Mouse (Mus musculus) neural tube, embryonic 12.5 days (tissue): ENCODE measurements around the gene Chn2. TPM values are rescaled to one million over a fixed set of nuclear protein-coding genes. Genes with fewer than 3 reads are reported as not detected.
A peak's percentile ranks its signal among the peaks of the same experiment; 100 is the strongest.
"Not testable (repeated sequence)": the region's sequence is repeated elsewhere in the genome, so short reads cannot be mapped to it uniquely, and the experiment has no call there.

Experiments
- ATAC-seq: fragments of 200-750 bp; cut with Nextera tagmentation; 2 replicates; pipeline ENCODE4 v1.8.0; 2017; ENCODE audit warnings: low read depth, mild to moderate bottlenecking, moderate TSS enrichment, moderate library complexity; ENCODE audit not compliant: low FRiP score
- H3K27ac ChIP-seq: fragments of 300-500 bp; sonication (generic); 2 replicates; pipeline ENCODE4 v1.5.1; 2016
- H3K27me3 ChIP-seq: fragments of 300-500 bp; sonication (generic); replicated peaks from 2 replicates; pipeline ENCODE4 v1.6.1; 2016; ENCODE audit warnings: mild to moderate bottlenecking
- H3K36me3 ChIP-seq: fragments of 300-500 bp; sonication (generic); 2 replicates; pipeline ENCODE4 v1.6.1; 2016; ENCODE audit warnings: mild to moderate bottlenecking
- H3K4me1 ChIP-seq: fragments of 300-500 bp; sonication (generic); 2 replicates; pipeline ENCODE4 v1.6.1; 2016
- H3K4me2 ChIP-seq: fragments of 300-500 bp; sonication (generic); replicated peaks from 2 replicates; pipeline ENCODE4 v1.6.1; 2016; ENCODE audit warnings: mild to moderate bottlenecking
- H3K4me3 ChIP-seq: fragments of 300-500 bp; sonication (generic); 2 replicates; pipeline ENCODE4 v1.5.1; 2016
- H3K9ac ChIP-seq: fragments of 300-500 bp; sonication (generic); 2 replicates; pipeline ENCODE4 v1.6.1; 2016; ENCODE audit warnings: mild to moderate bottlenecking
- H3K9me3 ChIP-seq: fragments of 300-500 bp; sonication (generic); 2 replicates; pipeline ENCODE4 v1.6.1; 2016; ENCODE audit warnings: mild to moderate bottlenecking
- WGBS: fragments of 180-500 bp; shearing (Covaris S2); methylation state at CpG from one replicate; pipeline ENCODE4 v1.1.7; 2016; 5-methylcytosine and 5-hydroxymethylcytosine counted together
- polyA plus RNA-seq: library from polyadenylated mRNA; unstranded; fragments of >200 nt; fragmentation: Nextera tagmentation; extraction: Ambion mirVana; gene quantifications from 2 replicates; pipeline ENCODE4 v1.2.1, GENCODE M21; 2016

Gene Chn2
- polyA plus RNA-seq, 1 experiment from 2014 or later = 24.3 TPM

GRCm38 (mm10) chr6:54170286-54170894 lies 131.0 kb downstream of the Chn2 start:
- Histone ChIP-seq H3K4me3 (no peak overlapping the region), H3K4me2 (no peak overlapping the region), H3K4me1 (0 out of 2 replicates have a peak, but pooled peaks cover 5% of the 10 kb centered on the region), H3K9ac (no peak overlapping the region), H3K36me3 (no peaks in the 10 kb centered on the region), H3K27ac (no peak overlapping the region), H3K9me3 (no peaks in the 10 kb centered on the region), H3K27me3 (0 out of 2 replicates have a peak, but pooled peaks cover 3% of the 10 kb centered on the region)
- 68% methylated on average over 11 of the region's 11 CpGs for WGBS
- no peak for ATAC-seq

- 0 out of 2 replicates have a peak, but pooled peaks cover 3% of the 10 kb centered on the region for H3K27me3 ChIP-seq
- WGBS = 61% methylated on average over 6 of the region's 6 CpGs
- no peaks in the 10 kb centered on the region for H3K9me3 ChIP-seq
Measured at GRCm38 (mm10) chr6:54171385-54171784, 132.0 kb downstream of the Chn2 start.

GRCm38 (mm10) chr6:54175473-54176215 lies 136.3 kb downstream of the Chn2 start:
- H3K4me1 ChIP-seq = 0 out of 2 replicates have a peak, but pooled peaks cover 3% of the 10 kb centered on the region
- 0 out of 2 replicates have a peak, but pooled peaks cover 3% of the 10 kb centered on the region for H3K27me3 ChIP-seq
- no peak overlapping the region for H3K4me3 ChIP-seq
- no peak overlapping the region for H3K4me2 ChIP-seq
- no peaks in the 10 kb centered on the region for H3K9me3 ChIP-seq
- H3K9ac ChIP-seq = no peak overlapping the region
- H3K27ac ChIP-seq = no peak overlapping the region
- no peaks in the 10 kb centered on the region for H3K36me3 ChIP-seq
- no peak for ATAC-seq
- WGBS = 45% methylated on average over 8 of the region's 8 CpGs

More at GRCm38 (mm10) chr6:54171385-54171784, 132.0 kb downstream of the Chn2 start:
- Histone ChIP-seq H3K9ac (no peak overlapping the region), H3K4me2 (no peak overlapping the region), H3K27ac (no peak overlapping the region), H3K36me3 (no peaks in the 10 kb centered on the region), H3K4me3 (no peak overlapping the region), H3K4me1 (0 out of 2 replicates have a peak, but pooled peaks cover 7% of the 10 kb centered on the region)
- no peak for ATAC-seq

- not testable (repeated sequence) for H3K27ac ChIP-seq, H3K9ac ChIP-seq, H3K4me1 ChIP-seq, H3K9me3 ChIP-seq, H3K36me3 ChIP-seq, ATAC-seq, H3K4me2 ChIP-seq, H3K27me3 ChIP-seq, H3K4me3 ChIP-seq
- WGBS = 97% methylated on average over 6 of the region's 6 CpGs
Measured at GRCm38 (mm10) chr6:54177081-54177480, 137.7 kb downstream of the Chn2 start.

GRCm38 (mm10) chr6:54179056-54179873 lies 139.9 kb downstream of the Chn2 start:
- ATAC-seq = no peak
- no peak overlapping the region for H3K4me2 ChIP-seq
- H3K9ac ChIP-seq = no peak overlapping the region
- no peaks in the 10 kb centered on the region for H3K36me3 ChIP-seq
- H3K4me3 ChIP-seq = no peak overlapping the region
- 0 out of 2 replicates have a peak, but pooled peaks cover under 1% of the 10 kb centered on the region for H3K27me3 ChIP-seq
- no peaks in the 10 kb centered on the region for H3K9me3 ChIP-seq
- H3K4me1 ChIP-seq = 0 out of 2 replicates have a peak, but pooled peaks cover 3% of the 10 kb centered on the region
- 84% methylated on average over 1 of the region's 1 CpGs for WGBS
- H3K27ac ChIP-seq = no peak overlapping the region

- Histone ChIP-seq H3K4me1 (0 out of 2 replicates have a peak, but pooled peaks cover 3% of the 10 kb centered on the region), H3K27ac (no peak overlapping the region), H3K4me3 (no peak overlapping the region), H3K4me2 (no peak overlapping the region), H3K36me3 (no peaks in the 10 kb centered on the region), H3K9ac (no peak overlapping the region), H3K27me3 (no peaks in the 10 kb centered on the region), H3K9me3 (no peaks in the 10 kb centered on the region)
- ATAC-seq = no peak
- 89% methylated on average over 6 of the region's 6 CpGs for WGBS
Measured at GRCm38 (mm10) chr6:54179874-54180212, 140.5 kb downstream of the Chn2 start.

- no peak for ATAC-seq
- no peaks in the 10 kb centered on the region for H3K36me3 ChIP-seq
- H3K4me1 ChIP-seq = no peaks in the 10 kb centered on the region
- no peak overlapping the region for H3K4me2 ChIP-seq
- H3K27ac ChIP-seq = 0 out of 2 replicates have a peak overlapping the region, but pooled peaks have one; percentile 4
- no peak overlapping the region for H3K4me3 ChIP-seq
- H3K9ac ChIP-seq = no peak overlapping the region
- no peaks in the 10 kb centered on the region for H3K27me3 ChIP-seq
- no peaks in the 10 kb centered on the region for H3K9me3 ChIP-seq
- WGBS = 64% methylated on average over 14 of the region's 14 CpGs
Measured at GRCm38 (mm10) chr6:54183825-54184578, 144.6 kb downstream of the Chn2 start.

GRCm38 (mm10) chr6:54193631-54194305 lies 154.4 kb downstream of the Chn2 start:
- H3K4me2 ChIP-seq = no peak overlapping the region
- H3K36me3 ChIP-seq = no peaks in the 10 kb centered on the region
- H3K9me3 ChIP-seq = no peaks in the 10 kb centered on the region
- H3K27me3 ChIP-seq = no peaks in the 10 kb centered on the region
- H3K9ac ChIP-seq = no peak overlapping the region
- no peaks in the 10 kb centered on the region for H3K4me1 ChIP-seq
- WGBS = 39% methylated on average over 7 of the region's 7 CpGs
- no peak overlapping the region for H3K4me3 ChIP-seq
- ATAC-seq = 0 out of 2 replicates have a peak, but pooled peaks have one; percentile 41
- H3K27ac ChIP-seq = no peak overlapping the region

- WGBS = 90% methylated on average over 5 of the region's 5 CpGs
Measured at GRCm38 (mm10) chr6:54197821-54198412, 158.6 kb downstream of the Chn2 start.

GRCm38 (mm10) chr6:54199516-54199915 lies 160.2 kb downstream of the Chn2 start:
- H3K27me3 ChIP-seq = no peaks in the 10 kb centered on the region
- no peak overlapping the region for H3K9ac ChIP-seq
- H3K9me3 ChIP-seq = no peaks in the 10 kb centered on the region
- 55% methylated on average over 4 of the region's 4 CpGs for WGBS
- no peak overlapping the region for H3K4me2 ChIP-seq
- peaks cover 3% of the 10 kb centered on the region; the same call in 1 of the 2 replicates for H3K4me1 ChIP-seq
- H3K36me3 ChIP-seq = no peaks in the 10 kb centered on the region
- H3K4me3 ChIP-seq = no peak overlapping the region
- no peak overlapping the region for H3K27ac ChIP-seq
- no peak for ATAC-seq

More at GRCm38 (mm10) chr6:54197821-54198412, 158.6 kb downstream of the Chn2 start:
- Histone ChIP-seq H3K27me3 (no peaks in the 10 kb centered on the region), H3K4me1 (peaks cover 3% of the 10 kb centered on the region; the same call in 1 of the 2 replicates), H3K9ac (no peak overlapping the region), H3K36me3 (no peaks in the 10 kb centered on the region), H3K4me2 (no peak overlapping the region), H3K27ac (no peak overlapping the region), H3K4me3 (no peak overlapping the region), H3K9me3 (no peaks in the 10 kb centered on the region)
- ATAC-seq = no peak
